Mouse (Mus musculus): ENCODE data around the gene Npr2. TPM values are rescaled to one million over a fixed set of nuclear protein-coding genes. Genes with fewer than 3 reads are reported as not detected.

The Npr2 gene
- total RNA-seq, 2 experiments from 2014 or later = 43.0 to 47.5 TPM

GRCm38 (mm10) chr4:43668782-43669427 lies 37.2 kb downstream of the Npr2 start, which contains the start of the genes Tmem8b and Fam221b:
TSS of gene Tmem8b (plus strand) at chr4:43668971.
TSS of gene Fam221b (minus strand) at chr4:43669145.
- DNase-seq (ENCODE audit: low spot score in 2 of 2) = peak; percentile 72 to 75

GRCm38 (mm10) chr4:43669428-43669794 lies 37.7 kb downstream of the Npr2 start:
- DNase-seq (ENCODE audit: low spot score in 2 of 2) = peak in 1 of 2 experiments; percentile 56

- DNase-seq (ENCODE audit: low spot score in 2 of 2) = peak; percentile 71 to 89
These were observed 40.3 kb downstream of the Npr2 start for GRCm38 (mm10) chr4:43672070-43672469.

GRCm38 (mm10) chr4:43673703-43674102 lies 42.0 kb downstream of the Npr2 start:
- DNase-seq (ENCODE audit: low spot score in 2 of 2) = no peak

- no peak for DNase-seq (ENCODE audit: low spot score in 2 of 2)
These were observed 43.2 kb downstream of the Npr2 start for GRCm38 (mm10) chr4:43674974-43675373.

GRCm38 (mm10) chr4:43675608-43676007 lies 43.9 kb downstream of the Npr2 start:
- DNase-seq (ENCODE audit: low spot score in 2 of 2) = no peak

- DNase-seq (ENCODE audit: low spot score in 2 of 2) = no peak
These were observed 46.8 kb downstream of the Npr2 start for GRCm38 (mm10) chr4:43678541-43678940.

- DNase-seq (ENCODE audit: low spot score in 2 of 2) = no peak
These were observed 47.8 kb downstream of the Npr2 start for GRCm38 (mm10) chr4:43679416-43680043.

- no peak for DNase-seq (ENCODE audit: low spot score in 2 of 2)
These were observed 58.3 kb downstream of the Npr2 start for GRCm38 (mm10) chr4:43690021-43690420.

GRCm38 (mm10) chr4:43691026-43691425 lies 59.3 kb downstream of the Npr2 start:
- no peak for DNase-seq (ENCODE audit: low spot score in 2 of 2)

- no peak for DNase-seq (ENCODE audit: low spot score in 2 of 2)
These were observed 62.1 kb downstream of the Npr2 start for GRCm38 (mm10) chr4:43693806-43694241.

GRCm38 (mm10) chr4:43694439-43695248 lies 62.9 kb downstream of the Npr2 start:
- no peak for DNase-seq (ENCODE audit: low spot score in 2 of 2)

- DNase-seq (ENCODE audit: low spot score in 2 of 2) = no peak
These were observed 63.5 kb downstream of the Npr2 start for GRCm38 (mm10) chr4:43695249-43695671.

GRCm38 (mm10) chr4:43696561-43696960 lies 64.8 kb downstream of the Npr2 start:
- DNase-seq (ENCODE audit: low spot score in 2 of 2) = no peak

- no peak for DNase-seq (ENCODE audit: low spot score in 2 of 2)
These were observed 69.0 kb downstream of the Npr2 start, which contains the start of gene Olfr70 for GRCm38 (mm10) chr4:43700707-43701106. TSS of gene Olfr70 (minus strand) at chr4:43700807.

Small RNAs within 50 kb of the gene (microRNA-seq; reads per million reads assigned to microRNA genes)
- gene Gm25262 = not detected

Other genes with a start within 250 kb of the Npr2 start
- gene Rusc2, start 250.0 kb upstream of the Npr2 start, total RNA-seq (2021) = 10 to 100 TPM; 29.7 to 34.5 TPM
- under 1 TPM in 1 of 2 experiments, not detected in 1; 0.25 TPM for gene Fam166b, start 202.8 kb upstream of the Npr2 start, total RNA-seq (2021)
- 10 to 100 TPM; 57.3 to 60.5 TPM for gene Tesk1, start 190.0 kb upstream of the Npr2 start, total RNA-seq (2021)
- 1 to 10 TPM in 1 of 2 experiments, under 1 TPM in 1; 0.95 to 2.1 TPM for gene Cd72, start 177.3 kb upstream of the Npr2 start, total RNA-seq (2021)
- not detected for gene Sit1, start 148.2 kb upstream of the Npr2 start, total RNA-seq (2021)
- 10 to 100 TPM; 44.3 TPM for gene Ccdc107, start 139.0 kb upstream of the Npr2 start, total RNA-seq (2021)
- 10 to 100 TPM; 11.3 to 15.0 TPM for gene Arhgef39, start 132.2 kb upstream of the Npr2 start, total RNA-seq (2021)
- 1 to 10 TPM; 1.4 to 1.5 TPM for gene Car9, start 125.0 kb upstream of the Npr2 start, total RNA-seq (2021)
- 100 to 1,000 TPM; 135 to 293 TPM for gene Tpm2, start 108.2 kb upstream of the Npr2 start, total RNA-seq (2021)
- 100 to 1,000 TPM; 130 to 160 TPM for gene Creb3, start 69.6 kb upstream of the Npr2 start, total RNA-seq (2021)
- 100 to 1,000 TPM; 209 to 246 TPM for gene Tln1, start 69.2 kb upstream of the Npr2 start, total RNA-seq (2021)
- gene Rgp1, start 53.2 kb upstream of the Npr2 start, total RNA-seq (2021) = 10 to 100 TPM; 65.3 to 68.5 TPM
- gene Gba2, start 53.1 kb upstream of the Npr2 start, total RNA-seq (2021) = 10 to 100 TPM; 17.8 to 18.2 TPM
- gene Msmp, start 47.4 kb upstream of the Npr2 start, total RNA-seq (2021) = 1 to 10 TPM; 1.4 to 2.2 TPM
- gene Spag8, start 21.7 kb downstream of the Npr2 start, total RNA-seq (2021) = 1 to 10 TPM; 1.2 to 1.4 TPM
- 10 to 100 TPM; 76.5 to 83.8 TPM for gene Hint2, start 24.5 kb downstream of the Npr2 start, total RNA-seq (2021)
- gene Tmem8b, start 37.0 kb downstream of the Npr2 start, total RNA-seq (2021) = 10 to 100 TPM; 11.3 to 11.6 TPM
- gene Fam221b, start 37.2 kb downstream of the Npr2 start, total RNA-seq (2021) = under 1 TPM; 0.31 to 0.62 TPM
- gene Olfr70, start 68.9 kb downstream of the Npr2 start, total RNA-seq (2021) = not detected
- not detected for gene Olfr71, start 78.3 kb downstream of the Npr2 start, total RNA-seq (2021)
- gene Hrct1, start 95.3 kb downstream of the Npr2 start, total RNA-seq (2021) = 1 to 10 TPM; 2.4 to 3.6 TPM
- gene Spaar, start 98.1 kb downstream of the Npr2 start, total RNA-seq (2021) = 1 to 10 TPM; 1.4 to 2.0 TPM
- not detected for gene Olfr159, start 139.1 kb downstream of the Npr2 start, total RNA-seq (2021)
- gene Olfr156, start 192.0 kb downstream of the Npr2 start, total RNA-seq (2021) = not detected
- not detected for gene Olfr157, start 208.3 kb downstream of the Npr2 start, total RNA-seq (2021)
- not detected for gene Olfr155, start 219.6 kb downstream of the Npr2 start, total RNA-seq (2021)
- 10 to 100 TPM; 25.6 to 26.6 TPM for gene Reck, start 243.6 kb downstream of the Npr2 start, total RNA-seq (2021)